13 mouse cellular contexts compared by ENCODE assay signal in genomic region chr2:169834602-169835001, GRCm38 (mm10).
DNase-seq lines count a peak whose midpoint lies in the region; ATAC-seq and TF ChIP-seq lines count a peak whose summit lies in the region.
"Had no signal": no experiment of that assay in that cellular context is flagged by ENCODE, and none has a peak within 500 bp of the region (broad histone marks: within the 10 kb centered on the region; RNA-seq: fewer than 3 reads in every experiment).

No protein-coding gene starts in this region.

- TF ChIP-seq CTCF in kidney, postnatal 0 days (IDR thresholded peaks at IDR 0.05; ENCODE audit: low read depth), result no peak

- H3K36me3 ChIP-seq in heart, embryonic 10.5 days, result no peaks in the 10 kb centered on the region
- H3K36me3 ChIP-seq in kidney, postnatal 0 days (ENCODE audit: insufficient read depth, low read length), result no peaks in the 10 kb centered on the region
- no peaks in the 10 kb centered on the region for H3K36me3 ChIP-seq in forebrain, embryonic 13.5 days (ENCODE audit: poor library complexity, severe bottlenecking)
- H3K36me3 ChIP-seq: liver, embryonic 12.5 days had no signal

- no peak overlapping the region for H3K9ac ChIP-seq in kidney, postnatal 0 days (ENCODE audit: low read depth, low read length)
- no peak overlapping the region for H3K9ac ChIP-seq in forebrain, embryonic 13.5 days
- H3K9ac ChIP-seq: liver, embryonic 12.5 days had no signal

- peak overlapping the region; percentile 13; the same call in 1 of the 2 replicates for H3K27ac ChIP-seq in heart, embryonic 10.5 days
- H3K27ac ChIP-seq in kidney, postnatal 0 days, result no peak overlapping the region
- no peak overlapping the region for H3K27ac ChIP-seq in forebrain, embryonic 13.5 days
- H3K27ac ChIP-seq: liver, embryonic 12.5 days had no signal

- no peak overlapping the region for H3K4me2 ChIP-seq in kidney, postnatal 0 days (ENCODE audit: low read length)
- H3K4me2 ChIP-seq in forebrain, embryonic 13.5 days, result no peak overlapping the region
- H3K4me2 ChIP-seq: liver, embryonic 12.5 days had no signal

- H3K4me1 ChIP-seq in heart, embryonic 10.5 days, result peaks cover 24% of the 10 kb centered on the region
- H3K4me1 ChIP-seq in kidney, postnatal 0 days (replicated peaks; ENCODE audit: insufficient read depth, low read length), result peaks cover 14% of the 10 kb centered on the region; the same call in 1 of the 2 replicates
- 0 out of 2 replicates have a peak, but pooled peaks cover 5% of the 10 kb centered on the region for H3K4me1 ChIP-seq in forebrain, embryonic 13.5 days
- H3K4me1 ChIP-seq: liver, embryonic 12.5 days had no signal

- DNase-seq in heart, embryonic 10.5 days (ENCODE audit: low spot score), result no peak
- no peak for DNase-seq in heart, adult 11 months
- DNase-seq in kidney, postnatal 0 days (ENCODE audit: low spot score), result peak; percentile 72
- no peak for DNase-seq in kidney, adult 11 months
- peak; percentile 74 for DNase-seq in embryo, embryonic 10.5 days (ENCODE audit: low spot score)
- peak; percentile 46 for DNase-seq in neural tube, embryonic 10.5 days (ENCODE audit: extremely low spot score, low spot score)
- DNase-seq in right cerebral cortex, adult 18-20 months, result no peak
- DNase-seq: adrenal gland, adult 2 months; cerebellum, postnatal 14 days; thymus, adult 2 months had no signal

- no peaks in the 10 kb centered on the region for H3K27me3 ChIP-seq in heart, embryonic 10.5 days (ENCODE audit: insufficient read depth, poor library complexity, severe bottlenecking)
- no peaks in the 10 kb centered on the region for H3K27me3 ChIP-seq in kidney, postnatal 0 days (ENCODE audit: insufficient read depth, low read length)
- H3K27me3 ChIP-seq in forebrain, embryonic 13.5 days, result 0 out of 2 replicates have a peak, but pooled peaks cover 2% of the 10 kb centered on the region
- H3K27me3 ChIP-seq: liver, embryonic 12.5 days had no signal

- no peak overlapping the region for H3K4me3 ChIP-seq in heart, embryonic 10.5 days
- no peak overlapping the region for H3K4me3 ChIP-seq in kidney, postnatal 0 days (replicated peaks; ENCODE audit: low read depth, low read length)
- H3K4me3 ChIP-seq in forebrain, embryonic 13.5 days, result no peak overlapping the region
- H3K4me3 ChIP-seq: liver, embryonic 12.5 days; myocyte had no signal

- 35% methylated on average over 7 of the region's 7 CpGs for WGBS in heart, embryonic 10.5 days
- 8% methylated on average over 7 of the region's 7 CpGs for WGBS in kidney, postnatal 0 days
- 34% methylated on average over 7 of the region's 7 CpGs for WGBS in forebrain, embryonic 13.5 days

- no peak; the same call in 1 of the 2 replicates for ATAC-seq in kidney, postnatal 0 days (replicated peaks; ENCODE audit: low FRiP score, low read depth)
- no peak for ATAC-seq in forebrain, embryonic 13.5 days
- ATAC-seq: liver, embryonic 12.5 days had no signal

- no peaks in the 10 kb centered on the region for H3K9me3 ChIP-seq in heart, embryonic 10.5 days
- no peaks in the 10 kb centered on the region for H3K9me3 ChIP-seq in kidney, postnatal 0 days (replicated peaks; ENCODE audit: low read length)
- H3K9me3 ChIP-seq in forebrain, embryonic 13.5 days (replicated peaks), result no peaks in the 10 kb centered on the region
- H3K9me3 ChIP-seq: liver, embryonic 12.5 days had no signal

Comparison
In these comparisons a context has a peak if more than half of its experiments do, and no peak if none do; other contexts are left out.
1. DNase-seq: peak in kidney, postnatal 0 days (single experiment), embryo, embryonic 10.5 days (single experiment) and neural tube, embryonic 10.5 days (single experiment); none in heart, embryonic 10.5 days (single experiment), heart, adult 11 months (single experiment), kidney, adult 11 months (single experiment) and right cerebral cortex, adult 18-20 months (single experiment).